Comparison of ENCODE assay signal across 8 mouse cellular contexts in the genomic region with DNA sequence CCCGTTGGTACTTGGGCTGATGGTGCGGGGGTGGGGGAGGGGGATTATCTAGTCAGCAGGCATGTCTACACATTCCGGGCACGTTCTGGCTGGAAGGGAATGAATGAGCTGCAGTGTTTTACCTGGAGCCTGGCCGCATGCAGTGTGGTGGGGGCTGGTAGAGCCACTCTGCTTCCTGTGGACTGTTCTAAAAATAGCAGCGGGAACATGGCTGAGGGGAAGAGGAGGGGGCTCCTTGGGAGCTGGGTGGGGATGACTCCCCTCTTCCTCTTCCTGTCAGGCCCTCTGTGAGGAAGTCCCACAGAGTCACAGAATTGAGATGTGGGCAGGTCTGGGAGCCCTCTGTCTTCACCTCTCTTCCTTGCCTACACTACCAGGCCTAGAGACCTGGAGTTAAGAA.
DNase-seq lines count a peak whose midpoint lies in the region; ATAC-seq and TF ChIP-seq lines count a peak whose summit lies in the region.

No protein-coding gene starts in this region.

- H3K4me2 ChIP-seq in lung, postnatal 0 days (replicated peaks; ENCODE audit: low read depth, low read length), result no peak overlapping the region
- H3K4me2 ChIP-seq in embryonic facial prominence, embryonic 14.5 days (ENCODE audit: low read depth, low read length), result peak overlapping the region; percentile 30
- H3K4me2 ChIP-seq in hindbrain, embryonic 15.5 days, result 0 out of 2 replicates have a peak overlapping the region, but pooled peaks have one; percentile 1
- H3K4me2 ChIP-seq in stomach, postnatal 0 days (replicated peaks; ENCODE audit: low read depth), result no peak overlapping the region

- no peak for TF ChIP-seq CTCF in lung, postnatal 0 days (IDR thresholded peaks at IDR 0.05)
- TF ChIP-seq CTCF in stomach, postnatal 0 days (IDR thresholded peaks at IDR 0.05; ENCODE audit: low read depth), result no peak

- H3K4me3 ChIP-seq in lung, postnatal 0 days (ENCODE audit: low read depth, low read length), result no peak overlapping the region
- H3K4me3 ChIP-seq in embryonic facial prominence, embryonic 14.5 days (ENCODE audit: low read depth, low read length), result no peak overlapping the region
- H3K4me3 ChIP-seq in hindbrain, embryonic 15.5 days, result no peak overlapping the region
- no peak overlapping the region for H3K4me3 ChIP-seq in stomach, postnatal 0 days (ENCODE audit: low read depth, low read length)

- no peak overlapping the region for H3K9ac ChIP-seq in lung, postnatal 0 days (replicated peaks; ENCODE audit: low read depth)
- H3K9ac ChIP-seq in embryonic facial prominence, embryonic 14.5 days (ENCODE audit: low read depth, low read length), result no peak overlapping the region
- H3K9ac ChIP-seq in hindbrain, embryonic 15.5 days, result no peak overlapping the region
- H3K9ac ChIP-seq in stomach, postnatal 0 days (ENCODE audit: low read length), result peak overlapping the region; percentile 23; the same call in 1 of the 2 replicates

- H3K36me3 ChIP-seq in lung, postnatal 0 days (ENCODE audit: insufficient read depth, low read length), result no peaks in the 10 kb centered on the region
- 0 out of 2 replicates have a peak, but pooled peaks cover 2% of the 10 kb centered on the region for H3K36me3 ChIP-seq in embryonic facial prominence, embryonic 14.5 days (ENCODE audit: control insufficient read depth, insufficient read depth, low read length)
- H3K36me3 ChIP-seq in hindbrain, embryonic 15.5 days, result no peaks in the 10 kb centered on the region
- no peaks in the 10 kb centered on the region for H3K36me3 ChIP-seq in stomach, postnatal 0 days (ENCODE audit: control insufficient read depth, insufficient read depth, low read length)

- peak overlapping the region; percentile 60 for H3K27ac ChIP-seq in lung, postnatal 0 days (ENCODE audit: low read length)
- H3K27ac ChIP-seq in embryonic facial prominence, embryonic 14.5 days (replicated peaks; ENCODE audit: low read depth, low read length), result peak overlapping the region; percentile 79
- H3K27ac ChIP-seq in hindbrain, embryonic 15.5 days (replicated peaks), result peak overlapping the region; percentile 61
- peak overlapping the region; percentile 84 for H3K27ac ChIP-seq in stomach, postnatal 0 days (replicated peaks)

- peaks cover 24% of the 10 kb centered on the region; the same call in 1 of the 2 replicates for H3K4me1 ChIP-seq in lung, postnatal 0 days (ENCODE audit: insufficient read depth, low read depth, low read length)
- H3K4me1 ChIP-seq in embryonic facial prominence, embryonic 14.5 days (ENCODE audit: control insufficient read depth, insufficient read depth, low read length), result peaks cover 41% of the 10 kb centered on the region
- peaks cover 43% of the 10 kb centered on the region for H3K4me1 ChIP-seq in hindbrain, embryonic 15.5 days (replicated peaks)
- H3K4me1 ChIP-seq in stomach, postnatal 0 days (replicated peaks; ENCODE audit: control insufficient read depth, insufficient read depth), result peaks cover 22% of the 10 kb centered on the region

- no peaks in the 10 kb centered on the region for H3K27me3 ChIP-seq in lung, postnatal 0 days (replicated peaks; ENCODE audit: insufficient read depth, low read length)
- no peaks in the 10 kb centered on the region for H3K27me3 ChIP-seq in embryonic facial prominence, embryonic 14.5 days (replicated peaks; ENCODE audit: control insufficient read depth, insufficient read depth, low read length)
- H3K27me3 ChIP-seq in hindbrain, embryonic 15.5 days, result no peaks in the 10 kb centered on the region
- H3K27me3 ChIP-seq in stomach, postnatal 0 days (ENCODE audit: control insufficient read depth, insufficient read depth, low read length), result no peaks in the 10 kb centered on the region

- peak; percentile 61 for DNase-seq in lung, postnatal 0 days (ENCODE audit: low spot score)
- no peak for DNase-seq in lung, postnatal 25 days (ENCODE audit: low spot score)
- DNase-seq in embryonic facial prominence, embryonic 14.5 days (ENCODE audit: low spot score), result peak; percentile 89
- peak; percentile 49 for DNase-seq in lung, postnatal 10 days
- DNase-seq in stomach, postnatal 0 days (ENCODE audit: low spot score), result peak; percentile 37
- DNase-seq in cerebellum, adult 8-10 months, result no peak
- DNase-seq in spleen, adult 12 weeks (ENCODE audit: low spot score), result no peak

- H3K9me3 ChIP-seq in lung, postnatal 0 days (ENCODE audit: low read length), result no peaks in the 10 kb centered on the region
- H3K9me3 ChIP-seq in embryonic facial prominence, embryonic 14.5 days (ENCODE audit: control insufficient read depth, low read length), result no peaks in the 10 kb centered on the region
- no peaks in the 10 kb centered on the region for H3K9me3 ChIP-seq in hindbrain, embryonic 15.5 days
- H3K9me3 ChIP-seq in stomach, postnatal 0 days (ENCODE audit: control insufficient read depth, low read length), result no peaks in the 10 kb centered on the region

- TF ChIP-seq EP300 in lung, postnatal 0 days (IDR thresholded peaks at IDR 0.05), result no peak
- no peak for TF ChIP-seq EP300 in stomach, postnatal 0 days (optimal IDR thresholded peaks at IDR 0.05)

- ATAC-seq in lung, postnatal 0 days, result peak; percentile 31
- ATAC-seq in embryonic facial prominence, embryonic 14.5 days (ENCODE audit: low read depth), result peak; percentile 80
- ATAC-seq in hindbrain, embryonic 15.5 days (ENCODE audit: low FRiP score, low read depth), result peak; percentile 80
- ATAC-seq in stomach, postnatal 0 days (ENCODE audit: low FRiP score, low TSS enrichment), result 0 out of 2 replicates have a peak, but pooled peaks have one; percentile 19

- WGBS in lung, postnatal 0 days, result 3% methylated on average over 6 of the region's 6 CpGs
- WGBS in embryonic facial prominence, embryonic 14.5 days, result 6% methylated on average over 6 of the region's 6 CpGs
- WGBS in hindbrain, embryonic 15.5 days, result 19% methylated on average over 6 of the region's 6 CpGs
- WGBS in stomach, postnatal 0 days, result 15% methylated on average over 6 of the region's 6 CpGs

Comparison
In these comparisons a context has a peak if more than half of its experiments do, and no peak if none do; other contexts are left out.
1. DNase-seq: peak in lung, postnatal 0 days (single experiment), embryonic facial prominence, embryonic 14.5 days (single experiment), lung, postnatal 10 days (single experiment) and stomach, postnatal 0 days (single experiment); none in lung, postnatal 25 days (single experiment), cerebellum, adult 8-10 months (single experiment) and spleen, adult 12 weeks (single experiment).
2. ATAC-seq: peak in every context shown above with its lines; median percentile 80 in embryonic facial prominence, embryonic 14.5 days; 80 in hindbrain, embryonic 15.5 days; 31 in lung, postnatal 0 days; 19 in stomach, postnatal 0 days.
3. H3K4me2 ChIP-seq: peak in embryonic facial prominence, embryonic 14.5 days (single experiment) and hindbrain, embryonic 15.5 days (single experiment); none in lung, postnatal 0 days (single experiment) and stomach, postnatal 0 days (single experiment).
4. Peak in every context shown above with its lines, with median percentiles within 50 percentile points of each other: H3K27ac ChIP-seq.